Mouse (Mus musculus) small intestine, adult 2 months (tissue): ENCODE results near the gene Gata5. TPM values are rescaled to one million over a fixed set of nuclear protein-coding genes. Genes with fewer than 3 reads are reported as not detected.

Source experiments
- H3K27ac ChIP-seq: fragments of 200-500 bp; 2 replicates; pipeline ENCODE4 v1.5.1; 2012; ENCODE audit warnings: low read depth, low read length, control low read depth, inconsistent platforms; ENCODE audit not compliant: insufficient read depth
- H3K27me3 ChIP-seq: fragments of 200-500 bp; 2 replicates; pipeline ENCODE4 v1.6.1; 2012; ENCODE audit warnings: mild to moderate bottlenecking, moderate library complexity, low read length, inconsistent platforms; ENCODE audit not compliant: control insufficient read depth, insufficient read depth
- H3K36me3 ChIP-seq: fragments of 200-500 bp; 2 replicates; pipeline ENCODE4 v1.6.1; 2012; ENCODE audit warnings: mild to moderate bottlenecking, low read length, control low read depth, inconsistent platforms; ENCODE audit not compliant: control insufficient read depth, insufficient read depth
- H3K4me1 ChIP-seq: fragments of 200-500 bp; 2 replicates; pipeline ENCODE4 v1.6.1; 2012; ENCODE audit warnings: low read length, inconsistent platforms, mixed read lengths; ENCODE audit not compliant: control insufficient read depth, insufficient read depth, insufficient read length
- H3K4me3 ChIP-seq: fragments of 200-500 bp; 2 replicates; pipeline ENCODE4 v1.5.1; 2012; ENCODE audit warnings: low read depth, mild to moderate bottlenecking, control low read depth, inconsistent platforms, low read length, moderate library complexity
- CTCF ChIP-seq: fragments of 200-500 bp; IDR thresholded peaks from 2 replicates; pipeline ENCODE4 v1.5.1; 2012; ENCODE audit warnings: low read depth, mild to moderate bottlenecking, control low read depth, inconsistent platforms, low read length, moderate library complexity, mixed read lengths; ENCODE audit not compliant: insufficient replicate concordance, insufficient read length; ENCODE audit errors: extremely low read depth
- POLR2A ChIP-seq: fragments of 200-500 bp; IDR thresholded peaks from 2 replicates; pipeline ENCODE4 v1.6.1; 2012; ENCODE audit warnings: low read depth, mild to moderate bottlenecking, control low read depth, inconsistent platforms, low read length, moderate library complexity
- WGBS: fragments of 180-500 bp; shearing (Covaris S2); methylation state at CpG from one replicate; pipeline ENCODE4 v1.1.7; 2018; 5-methylcytosine and 5-hydroxymethylcytosine counted together
- polyA plus RNA-seq: library from polyadenylated mRNA; depleted of rRNA; stranded (reverse); fragments of >200 nt; gene quantifications from 2 replicates; pipeline ENCODE4 v1.2.3, GENCODE M21; 2012

Gene Gata5
- polyA plus RNA-seq, 1 experiment: 121 TPM

- Histone ChIP-seq H3K27me3 (no peaks in the 10 kb centered on the region), H3K4me3 (no peak overlapping the region), H3K4me1 (no peaks in the 10 kb centered on the region), H3K27ac (no peak overlapping the region), H3K36me3 (no peaks in the 10 kb centered on the region)
- 21% methylated on average over 4 of the region's 4 CpGs for WGBS
- TF ChIP-seq POLR2A: no peak
- TF ChIP-seq CTCF: no peak
Measured at GRCm38 (mm10) chr2:180359062-180359461, 24.6 kb upstream of the Gata5 start.

GRCm38 (mm10) chr2:180353338-180353737, 18.8 kb upstream of the Gata5 start:
- H3K4me1 ChIP-seq: no peaks in the 10 kb centered on the region
- H3K27ac ChIP-seq: no peak overlapping the region
- no peaks in the 10 kb centered on the region for H3K27me3 ChIP-seq
- no peak overlapping the region for H3K4me3 ChIP-seq
- no peaks in the 10 kb centered on the region for H3K36me3 ChIP-seq
- TF ChIP-seq CTCF (peak; percentile 55; the same call in 1 of the 2 replicates), POLR2A (no peak)
- WGBS: 47% methylated on average over 20 of the region's 20 CpGs

GRCm38 (mm10) chr2:180350700-180351099, 16.2 kb upstream of the Gata5 start:
- TF ChIP-seq POLR2A (no peak), CTCF (peak; percentile 60; the same call in 1 of the 2 replicates)
- Histone ChIP-seq H3K27ac (no peak overlapping the region), H3K27me3 (no peaks in the 10 kb centered on the region), H3K36me3 (no peaks in the 10 kb centered on the region), H3K4me1 (peaks cover 10% of the 10 kb centered on the region; the same call in 1 of the 2 replicates), H3K4me3 (no peak overlapping the region)
- WGBS: 92% methylated on average over 2 of the region's 2 CpGs

- no peak for TF ChIP-seq POLR2A
- peak; percentile 90; the same call in 1 of the 2 replicates for TF ChIP-seq CTCF
- Histone ChIP-seq H3K27ac (0 out of 2 replicates have a peak overlapping the region, but pooled peaks have one; percentile 10), H3K36me3 (no peaks in the 10 kb centered on the region), H3K27me3 (no peaks in the 10 kb centered on the region), H3K4me3 (no peak overlapping the region), H3K4me1 (peaks cover 33% of the 10 kb centered on the region)
- WGBS: 23% methylated on average over 9 of the region's 9 CpGs
Measured at GRCm38 (mm10) chr2:180346820-180347497, 12.5 kb upstream of the Gata5 start.

GRCm38 (mm10) chr2:180343092-180343491, 8.6 kb upstream of the Gata5 start:
- H3K4me1 ChIP-seq: peaks cover 48% of the 10 kb centered on the region
- no peaks in the 10 kb centered on the region for H3K27me3 ChIP-seq
- H3K4me3 ChIP-seq: peak overlapping the region; percentile 37; the same call in 1 of the 2 replicates
- H3K27ac ChIP-seq: peak overlapping the region; percentile 99
- WGBS: 33% methylated on average over 13 of the region's 13 CpGs
- no peak for TF ChIP-seq CTCF
- peak; percentile 39; the same call in 1 of the 2 replicates for TF ChIP-seq POLR2A
- no peaks in the 10 kb centered on the region for H3K36me3 ChIP-seq

- Histone ChIP-seq H3K27ac (peak overlapping the region; percentile 99), H3K4me1 (peaks cover 48% of the 10 kb centered on the region), H3K36me3 (no peaks in the 10 kb centered on the region), H3K4me3 (no peak overlapping the region), H3K27me3 (no peaks in the 10 kb centered on the region)
- TF ChIP-seq CTCF (no peak), POLR2A (no peak)
- WGBS: 44% methylated on average over 2 of the region's 2 CpGs
Measured at GRCm38 (mm10) chr2:180342189-180342588, 7.7 kb upstream of the Gata5 start.

GRCm38 (mm10) chr2:180341229-180341628, 6.7 kb upstream of the Gata5 start:
- Histone ChIP-seq H3K27ac (peak overlapping the region; percentile 99), H3K4me1 (peaks cover 43% of the 10 kb centered on the region), H3K4me3 (no peak overlapping the region), H3K36me3 (no peaks in the 10 kb centered on the region), H3K27me3 (no peaks in the 10 kb centered on the region)
- 53% methylated on average over 8 of the region's 8 CpGs for WGBS
- TF ChIP-seq CTCF: no peak
- no peak for TF ChIP-seq POLR2A
